Mouse (Mus musculus) gastrocnemius, adult 18-20 months (tissue): Measurements from ENCODE around the gene Fam227b. TPM values are rescaled to one million over a fixed set of nuclear protein-coding genes. Genes with fewer than 3 reads are reported as not detected.

ENCODE experiments used
- DNase-seq: peaks from one replicate; pipeline ENCODE4 v3.0.0; 2021; ENCODE audit warnings: low spot score
- total RNA-seq, 2 experiments: library from RNA; stranded (reverse); gene quantifications; 2 replicates each; pipeline ENCODE4 v1.2.3; 2021

Fam227b gene
- total RNA-seq, 2 experiments from 2014 or later = 0.19 TPM; not detected in 1

GRCm38 (mm10) chr2:126006742-126007141 is 145.1 kb downstream of the Fam227b start:
- DNase-seq = no peak

DNA sequence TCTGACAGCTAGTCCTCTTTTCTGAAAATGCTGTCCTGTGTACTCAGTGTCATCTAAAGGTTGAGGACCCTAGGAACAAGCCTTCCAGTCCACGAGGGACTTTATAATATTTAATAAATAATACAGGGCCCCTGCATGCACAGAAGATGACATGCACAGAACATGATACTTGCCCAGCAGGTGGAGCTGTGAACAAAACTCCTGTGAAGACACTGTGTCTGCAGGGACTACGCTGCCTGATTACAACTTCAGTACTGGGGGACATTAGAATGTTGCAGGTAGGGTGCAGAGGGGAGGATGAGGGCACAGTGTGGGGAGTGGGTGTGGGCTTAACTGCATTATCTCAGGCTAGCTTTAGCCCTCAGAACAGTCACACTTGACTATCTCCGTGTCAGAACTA is 145.7 kb downstream of the Fam227b start:
- peak; percentile 55 for DNase-seq

DNA sequence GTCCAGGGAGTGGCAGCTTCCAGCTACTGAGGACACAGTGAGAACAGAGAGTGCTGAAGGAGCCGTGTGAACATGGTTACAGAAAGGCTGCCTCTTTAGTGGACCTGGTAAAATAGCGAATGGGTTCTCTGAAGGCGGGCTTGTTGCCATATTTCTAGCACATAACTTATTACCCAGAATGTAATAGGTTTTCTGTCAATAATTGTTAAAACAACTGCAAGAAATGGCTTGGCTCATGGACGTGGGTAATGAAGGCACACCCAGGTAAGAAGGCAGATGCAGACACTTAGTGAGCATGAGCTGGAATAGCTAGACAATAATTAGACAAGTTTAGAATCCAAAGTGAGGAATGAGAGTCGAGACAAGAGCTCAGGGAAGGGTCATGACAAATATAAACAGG is 149.5 kb downstream of the Fam227b start:
- DNase-seq = no peak

- DNase-seq = peak; percentile 48
Measured at GRCm38 (mm10) chr2:125975808-125976345, 175.9 kb downstream of the Fam227b start.

DNA sequence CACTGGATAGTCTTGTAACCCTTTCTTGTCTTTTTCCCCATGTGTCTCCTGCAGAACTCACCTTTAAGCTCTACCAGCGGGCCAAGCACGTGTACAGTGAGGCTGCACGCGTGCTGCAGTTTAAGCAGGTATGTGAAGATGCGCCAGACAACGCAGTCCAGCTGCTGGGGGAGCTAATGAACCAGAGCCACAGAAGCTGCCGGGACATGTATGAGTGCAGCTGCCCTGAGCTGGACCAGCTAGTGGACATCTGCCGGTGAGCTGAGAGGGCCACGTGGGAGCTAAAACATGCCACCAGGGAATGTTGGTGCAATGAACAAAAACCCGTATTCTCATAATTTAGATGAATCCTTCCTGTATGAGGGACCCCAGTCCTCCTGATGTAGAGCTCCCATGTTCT is 176.6 kb downstream of the Fam227b start:
- no peak for DNase-seq

DNA sequence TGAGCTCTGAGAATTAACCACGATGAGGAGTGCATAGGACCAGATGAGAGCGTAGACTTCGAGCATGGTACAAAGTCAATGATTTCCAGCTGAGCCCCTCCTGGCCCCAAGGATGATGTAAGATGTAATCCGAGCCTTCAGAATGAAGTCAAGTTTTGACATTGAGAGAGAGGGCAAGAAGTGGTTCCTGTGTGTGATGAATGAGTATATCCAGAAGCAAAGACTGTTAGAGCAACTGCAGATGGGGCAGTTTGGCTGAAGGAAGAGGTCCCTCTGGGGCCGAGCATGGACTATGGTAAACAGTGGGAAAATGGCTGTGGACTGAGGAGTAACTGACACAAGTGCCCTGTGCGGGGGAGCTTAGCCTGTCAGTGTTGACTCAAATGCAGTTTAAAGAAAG is 178.6 kb downstream of the Fam227b start:
- peak; percentile 17 for DNase-seq

DNA sequence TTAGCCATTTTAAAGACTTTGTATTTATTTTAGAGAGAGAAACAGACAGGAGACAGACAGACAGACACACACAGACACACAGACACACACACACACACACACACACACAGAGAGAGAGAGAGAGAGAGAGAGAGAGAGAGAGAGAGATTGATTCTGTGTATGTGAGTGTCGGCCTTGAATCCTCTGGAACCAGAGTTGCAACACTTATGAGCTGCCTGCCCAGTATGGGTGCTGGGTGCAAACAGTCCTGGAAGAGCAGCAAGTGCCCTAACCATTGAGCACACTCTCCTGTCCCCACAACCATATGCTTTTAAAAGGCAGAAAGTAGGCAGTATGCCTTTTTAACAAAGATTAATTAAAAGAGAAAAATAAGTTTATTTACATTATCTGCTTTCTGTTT is 183.0 kb downstream of the Fam227b start:
- DNase-seq = no peak

GRCm38 (mm10) chr2:125948195-125948594 is 203.6 kb downstream of the Fam227b start:
- DNase-seq = no peak

GRCm38 (mm10) chr2:125943301-125943700 is 208.5 kb downstream of the Fam227b start:
- DNase-seq = peak; percentile 34

DNA sequence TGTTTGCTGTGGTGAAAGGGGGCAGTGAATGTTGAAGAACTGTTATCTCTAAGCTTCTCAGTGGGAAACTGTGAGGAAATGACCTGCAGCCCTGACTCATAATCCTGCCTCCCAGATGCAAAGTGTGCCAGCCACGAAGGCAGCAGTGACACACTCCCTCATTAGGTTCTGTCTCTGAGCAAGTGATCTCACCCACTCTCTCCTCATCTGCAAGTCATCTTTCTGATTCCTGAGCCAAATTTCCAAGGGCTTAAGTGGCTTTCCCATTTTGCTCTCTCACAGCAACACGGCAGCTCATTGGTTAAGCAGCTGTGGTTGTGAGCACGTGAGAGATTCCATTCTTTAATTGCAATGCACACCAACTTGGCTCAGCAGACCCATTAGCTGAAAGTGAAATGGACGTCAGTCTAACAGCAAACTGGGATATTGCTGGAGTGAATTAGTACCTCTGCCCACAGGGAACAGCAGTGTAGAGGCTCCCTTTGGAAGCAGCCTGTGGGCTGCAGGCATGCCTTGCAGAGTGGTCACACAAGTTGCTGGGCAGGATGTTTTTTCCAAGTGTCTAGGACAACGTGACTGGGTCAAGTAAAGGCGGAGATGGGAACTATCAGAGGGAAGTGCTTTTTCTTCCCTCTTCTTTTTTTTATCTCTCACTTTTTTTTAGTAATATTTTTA is 210.6 kb downstream of the Fam227b start:
- no peak for DNase-seq

DNA sequence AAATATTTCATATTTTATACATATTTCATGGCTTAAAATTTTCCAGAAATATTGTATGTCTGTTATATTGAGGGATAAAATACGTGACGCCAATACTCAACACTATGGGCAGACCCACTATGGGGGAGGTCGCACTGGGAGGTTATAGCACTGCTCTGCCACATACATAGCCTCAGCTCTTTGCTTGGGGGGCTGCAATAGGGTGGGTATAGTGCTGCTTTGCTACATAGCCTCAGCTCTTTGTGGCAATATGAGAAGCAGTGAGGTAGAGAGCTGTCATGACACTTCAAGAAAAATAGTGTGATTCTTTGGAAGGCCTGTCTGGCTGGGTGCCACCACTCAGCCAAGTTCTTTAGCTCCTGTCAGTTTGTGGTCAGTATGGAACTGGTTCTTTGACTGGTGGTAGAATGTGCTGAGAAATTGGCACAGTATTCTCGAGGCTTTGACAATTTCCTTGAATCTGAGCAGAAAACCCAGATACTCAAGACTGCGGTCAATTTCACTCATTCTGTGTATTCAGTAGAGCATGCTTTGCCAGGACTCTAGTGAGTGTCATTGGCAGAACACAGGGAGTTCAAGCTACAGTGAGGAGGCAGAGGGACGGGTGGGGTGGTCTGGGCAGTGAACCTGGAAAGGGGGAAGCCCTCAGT is 212.7 kb downstream of the Fam227b start:
- no peak for DNase-seq

GRCm38 (mm10) chr2:125936396-125936795 is 215.4 kb downstream of the Fam227b start:
- no peak for DNase-seq

- no peak for DNase-seq
Measured at GRCm38 (mm10) chr2:125933977-125934376, 217.8 kb downstream of the Fam227b start.

Other genes with a start within 250 kb of the Fam227b start
- gene Fgf7, start 117.3 kb downstream of the Fam227b start, total RNA-seq = 1 to 10 TPM; 2.0 to 5.3 TPM
- gene Dtwd1, start 137 bp upstream of the Fam227b start, total RNA-seq = 1 to 10 TPM; 4.0 to 4.1 TPM
- gene Gm17555, start 63.1 kb upstream of the Fam227b start, total RNA-seq = not detected